Mouse (Mus musculus) brain, embryonic 14.5 days (tissue): Measurements from ENCODE around the gene Faf1. TPM values are rescaled to one million over a fixed set of nuclear protein-coding genes. Genes with fewer than 3 reads are reported as not detected.
A peak's percentile ranks its signal among the peaks of the same experiment; 100 is the strongest.

ENCODE experiments used
- DNase-seq: peaks from one replicate; pipeline ENCODE4 v3.0.0-alpha.2; 2011; ENCODE audit warnings: low read depth
- CTCF ChIP-seq: fragments of 200-500 bp; IDR thresholded peaks from 2 replicates; pipeline ENCODE4 v1.5.1; 2012; ENCODE audit warnings: inconsistent platforms, mild to moderate bottlenecking, moderate library complexity, borderline replicate concordance; ENCODE audit not compliant: insufficient read depth, insufficient read length; ENCODE audit errors: extremely low read depth
- POLR2A ChIP-seq: fragments of 200-500 bp; IDR thresholded peaks from 2 replicates; pipeline ENCODE4 v1.6.1; 2012; ENCODE audit warnings: mild to moderate bottlenecking, inconsistent platforms, borderline replicate concordance; ENCODE audit not compliant: poor library complexity, insufficient read depth, insufficient read length, severe bottlenecking; ENCODE audit errors: extremely low read depth
- polyA plus RNA-seq: library from polyadenylated mRNA; depleted of rRNA; stranded (reverse); fragments of >200 nt; gene quantifications from 2 replicates; pipeline ENCODE4 v1.2.3, GENCODE M21; 2012

The Faf1 gene
- polyA plus RNA-seq, 1 experiment: 31.7 TPM

DNA sequence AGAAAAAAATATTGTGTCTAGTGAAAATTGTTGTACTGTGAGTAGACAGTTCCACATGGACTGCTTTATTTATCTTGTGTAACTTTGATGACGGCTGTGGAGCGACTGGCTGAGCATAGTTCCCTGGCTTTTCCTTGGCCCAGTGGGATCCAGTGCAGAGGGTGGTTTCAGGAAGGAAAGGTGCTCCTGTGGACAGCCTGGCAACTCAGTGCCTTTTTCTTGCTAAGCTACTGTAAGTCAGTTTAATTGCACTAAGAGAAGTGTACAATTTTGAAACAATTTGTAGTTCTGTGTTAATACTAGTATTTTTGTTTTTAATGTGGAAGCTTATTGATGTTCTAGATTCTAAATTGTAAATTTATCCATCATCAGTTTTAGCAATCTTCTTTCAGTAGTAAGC lies 83.5 kb downstream of the Faf1 start:
- TF ChIP-seq CTCF (no peak), POLR2A (no peak)
- peak; percentile 54 for DNase-seq

DNA sequence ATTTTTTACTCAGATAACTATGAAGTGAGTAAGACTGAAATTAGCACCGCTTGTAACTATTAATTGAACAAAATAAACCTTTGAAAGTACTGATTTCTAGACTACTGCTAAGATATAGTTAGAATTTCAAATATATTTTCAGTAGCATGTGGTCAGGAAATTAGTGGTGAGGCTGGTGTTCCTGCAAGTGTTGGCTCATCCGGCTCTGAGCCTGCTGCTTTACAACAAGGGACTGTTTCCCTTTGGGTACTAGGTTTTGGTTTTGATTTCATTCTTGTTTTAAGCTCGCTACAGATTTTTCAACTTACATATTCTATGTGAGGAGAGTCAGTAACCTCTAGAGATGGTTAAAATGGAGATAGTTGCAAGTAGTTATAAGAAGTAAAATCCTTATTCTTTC lies 84.1 kb downstream of the Faf1 start:
- DNase-seq: peak; percentile 65
- TF ChIP-seq CTCF (no peak), POLR2A (no peak)

DNA sequence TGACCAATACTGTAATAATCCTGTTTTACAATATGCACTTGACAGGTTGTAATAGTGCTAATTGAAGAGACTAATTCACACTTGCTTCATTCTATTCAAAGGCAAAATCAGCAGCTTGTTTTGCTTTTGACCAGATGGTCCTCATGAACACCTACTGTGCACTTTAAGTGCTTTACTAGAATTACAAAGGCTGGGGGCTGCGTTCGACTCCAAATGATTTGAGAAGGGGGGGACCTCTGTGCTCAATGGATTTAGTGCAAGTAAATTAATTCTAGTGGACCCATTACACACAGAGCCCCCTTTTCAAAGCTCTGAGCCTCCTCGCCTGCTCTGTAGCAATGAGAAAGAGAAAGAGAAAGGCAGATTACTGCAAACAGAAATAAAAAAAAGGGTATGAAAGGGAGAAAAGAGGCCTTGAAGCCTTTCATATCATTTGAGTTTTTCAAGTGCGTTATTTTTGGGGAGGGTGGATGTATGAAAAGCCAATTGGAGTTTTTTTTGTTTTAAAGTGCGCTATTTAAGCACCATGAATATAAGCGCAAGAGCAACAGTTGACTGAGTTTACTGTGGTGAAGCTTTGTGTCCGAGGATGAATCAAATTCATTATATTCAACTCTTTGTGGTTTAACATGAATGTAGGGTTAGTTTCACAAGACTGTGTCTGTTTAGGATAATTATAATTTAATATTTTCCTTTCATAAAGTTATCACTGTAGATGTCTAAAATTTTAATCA lies 86.5 kb downstream of the Faf1 start:
- TF ChIP-seq POLR2A: no peak
- no peak for TF ChIP-seq CTCF
- DNase-seq: peak; percentile 98

DNA sequence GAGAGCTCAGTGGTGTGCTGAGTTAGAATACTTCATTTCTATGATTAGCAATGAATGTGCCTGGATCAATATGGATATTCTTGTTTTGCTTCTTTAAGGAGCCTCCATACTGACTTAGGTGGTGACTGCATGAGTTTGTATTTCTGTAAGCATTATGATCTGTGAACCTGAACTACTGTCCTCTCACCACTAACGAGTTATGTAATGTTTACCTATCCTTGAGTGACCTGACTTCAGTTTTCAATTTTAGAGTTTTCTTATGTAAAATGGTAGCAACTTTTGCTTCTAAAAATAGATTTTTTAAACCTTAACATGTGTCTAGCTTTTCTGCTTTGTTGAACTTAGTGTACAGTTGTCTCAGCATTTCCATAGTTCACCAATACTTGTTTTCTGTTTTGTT lies 92.7 kb downstream of the Faf1 start:
- no peak for TF ChIP-seq POLR2A
- TF ChIP-seq CTCF: no peak
- no peak for DNase-seq

DNA sequence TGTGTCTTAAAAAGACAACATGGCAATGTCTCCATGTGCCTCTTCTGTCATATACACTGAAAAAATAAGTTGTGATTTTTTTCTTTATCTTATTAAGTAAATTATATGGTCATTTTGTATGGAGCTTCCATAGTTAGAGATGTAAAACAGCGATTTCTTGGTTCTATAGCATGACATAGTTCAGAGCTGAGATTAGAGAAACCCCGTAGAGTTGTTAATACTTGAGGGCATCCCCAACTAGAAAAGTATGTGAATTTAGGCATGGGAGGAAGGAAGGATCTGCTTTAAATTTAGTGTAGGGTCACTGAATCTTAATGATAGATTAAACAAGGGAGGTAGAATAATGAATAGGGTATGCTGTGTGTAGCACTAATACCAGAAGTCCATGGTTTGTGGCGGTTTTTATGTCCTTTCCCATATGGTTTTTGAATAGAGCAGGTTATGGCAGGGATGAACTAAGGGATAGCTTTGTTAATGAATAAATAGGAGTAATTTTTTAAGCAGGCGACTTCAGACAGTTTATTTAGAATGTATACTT lies 106.3 kb downstream of the Faf1 start:
- TF ChIP-seq CTCF: no peak
- TF ChIP-seq POLR2A: no peak
- DNase-seq: no peak

DNA sequence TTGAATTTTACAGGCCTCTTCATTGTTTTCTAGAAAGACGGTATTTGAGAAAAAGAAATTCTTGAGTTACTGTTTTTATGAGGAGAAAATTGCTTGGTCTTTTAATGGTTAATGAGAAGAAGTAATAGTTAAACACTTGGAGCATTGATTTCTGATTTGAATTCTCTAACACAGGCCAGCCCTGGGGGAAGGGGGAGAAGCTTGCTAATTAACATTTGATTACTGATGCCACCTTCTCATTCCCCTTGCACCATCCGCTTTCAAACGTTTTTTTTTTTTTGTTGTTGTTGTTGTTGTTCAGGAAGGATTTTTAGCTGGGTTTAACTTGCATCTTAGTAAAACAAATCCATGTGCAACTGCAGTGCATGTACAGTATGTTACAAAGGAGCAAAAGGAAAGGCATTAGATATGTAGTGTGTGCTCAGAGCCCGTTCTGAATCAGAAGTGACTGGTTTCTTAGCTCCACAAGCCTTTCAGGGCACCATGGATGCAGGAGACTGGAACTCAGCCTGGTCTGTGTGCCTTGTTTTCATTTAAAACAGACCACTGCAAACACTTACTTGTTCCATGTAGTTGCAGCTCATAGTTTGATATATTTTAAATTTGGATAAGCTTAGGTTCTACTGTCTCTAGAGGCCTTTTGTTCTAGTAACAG lies 113.1 kb downstream of the Faf1 start:
- DNase-seq: peak; percentile 76
- TF ChIP-seq POLR2A (no peak), CTCF (no peak)

DNA sequence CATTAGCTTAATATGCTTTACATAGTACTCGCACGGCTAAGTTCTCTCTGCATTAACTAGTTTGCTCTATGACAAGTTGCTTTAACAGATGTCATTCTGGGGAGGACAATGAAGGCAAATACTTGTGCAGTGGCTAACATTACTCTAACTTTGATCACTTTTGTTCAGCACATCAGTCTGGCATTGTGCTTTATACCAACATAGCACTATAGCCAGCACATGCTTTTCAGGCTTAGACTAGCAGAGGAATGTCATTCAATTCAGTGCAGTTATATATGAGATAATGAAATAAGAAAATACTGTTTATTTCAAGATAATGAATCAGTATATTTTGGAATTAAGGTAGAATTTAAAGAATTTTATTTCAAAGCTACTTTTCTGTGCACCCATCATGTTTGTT lies 115.9 kb downstream of the Faf1 start:
- TF ChIP-seq POLR2A (no peak), CTCF (no peak)
- DNase-seq: no peak

- no peak for TF ChIP-seq CTCF
- DNase-seq: no peak
Measured at GRCm38 (mm10) chr4:109793072-109793471, 116.7 kb downstream of the Faf1 start.

DNA sequence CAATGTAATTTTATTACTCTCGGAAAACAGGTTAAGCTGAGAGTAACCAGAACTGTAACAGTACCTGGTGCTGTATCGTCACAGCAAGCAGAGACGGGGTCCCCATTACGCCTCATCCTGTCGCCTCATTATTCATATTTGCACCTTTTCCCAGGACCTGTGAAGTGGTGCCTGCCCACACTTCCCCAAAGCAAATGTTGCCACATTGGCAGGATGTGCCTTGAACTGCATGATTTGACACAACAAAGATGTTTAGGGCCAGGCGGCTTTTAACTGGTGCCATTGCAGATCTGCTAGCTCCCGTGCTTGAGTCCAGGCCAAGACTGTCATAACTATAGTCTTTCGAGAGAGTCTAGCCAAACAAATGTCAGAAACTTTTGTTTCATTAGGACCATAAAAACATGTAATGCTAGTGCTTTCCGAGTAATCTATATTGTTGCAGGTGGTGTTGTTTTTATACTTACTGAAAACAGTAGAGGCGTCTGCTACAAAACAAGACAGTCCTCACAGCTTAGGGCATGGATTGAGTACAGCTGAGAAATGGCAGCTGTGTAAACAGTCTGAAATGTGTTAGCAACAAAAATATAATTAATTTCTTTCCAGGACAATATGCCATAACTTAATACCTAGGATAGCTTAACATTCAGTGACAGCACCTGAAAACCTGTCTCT lies 121.3 kb downstream of the Faf1 start:
- TF ChIP-seq CTCF (no peak), POLR2A (no peak)
- peak; percentile 76 for DNase-seq

- no peak for TF ChIP-seq POLR2A
- DNase-seq: peak; percentile 84
Measured at GRCm38 (mm10) chr4:109806408-109806807, 130.0 kb downstream of the Faf1 start.

GRCm38 (mm10) chr4:109815161-109815560 lies 138.8 kb downstream of the Faf1 start:
- DNase-seq: peak; percentile 35
- TF ChIP-seq CTCF: no peak
- no peak for TF ChIP-seq POLR2A

DNA sequence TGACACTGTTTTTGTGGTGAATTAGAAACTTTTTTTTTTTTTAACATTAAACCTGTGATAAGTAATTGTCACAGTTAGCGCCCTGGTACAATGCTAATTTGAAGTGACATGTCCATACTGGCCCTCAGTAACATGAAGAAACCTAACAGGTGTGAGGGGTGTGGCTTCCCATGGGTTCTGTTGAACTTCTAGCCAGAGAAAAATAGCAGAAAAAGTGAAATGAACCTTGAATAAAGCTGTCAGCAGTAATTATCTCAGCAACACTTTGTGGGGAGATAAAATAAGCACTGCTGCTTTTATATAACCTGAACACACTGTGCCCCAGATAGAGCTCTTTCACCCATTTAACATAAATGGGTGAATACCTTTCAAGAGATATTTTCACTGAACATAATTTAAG lies 139.2 kb downstream of the Faf1 start:
- TF ChIP-seq CTCF: no peak
- no peak for TF ChIP-seq POLR2A
- DNase-seq: peak; percentile 64

DNA sequence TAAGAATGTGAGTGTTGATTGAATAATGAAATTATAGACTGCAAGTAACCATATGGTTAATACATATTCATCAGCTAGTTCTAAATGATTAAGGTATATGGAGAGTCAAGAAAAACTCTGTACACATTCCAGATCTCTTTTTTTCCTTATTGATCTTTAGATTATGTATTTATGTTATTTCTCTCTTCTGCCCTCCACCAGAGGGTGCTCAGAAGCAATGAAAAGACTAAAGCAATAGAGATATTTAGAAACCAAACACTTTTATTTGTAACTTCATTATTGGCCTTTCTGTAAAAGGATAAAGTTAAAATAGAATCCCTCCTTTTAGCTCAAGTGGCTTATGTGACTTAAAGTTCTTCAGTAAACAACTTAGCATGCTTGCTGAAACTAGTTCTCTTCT lies 143.1 kb downstream of the Faf1 start:
- no peak for DNase-seq
- TF ChIP-seq POLR2A: no peak
- TF ChIP-seq CTCF: no peak
